Mouse (Mus musculus) forebrain, embryonic 11.5 days (tissue): ENCODE data around the gene Pmpca. TPM values are rescaled to one million over a fixed set of nuclear protein-coding genes. Genes with fewer than 3 reads are reported as not detected.

Experiments used
- ATAC-seq: fragments of 200-750 bp; cut with Nextera tagmentation; replicated peaks from 2 replicates; pipeline ENCODE4 v1.8.0; 2017; ENCODE audit warnings: moderate TSS enrichment; ENCODE audit not compliant: low FRiP score
- DNase-seq: peaks from one replicate; pipeline ENCODE4 v3.0.0-alpha.2; 2017; ENCODE audit warnings: low spot score
- H3K27ac ChIP-seq: fragments of 300-500 bp; sonication (generic); 2 replicates; pipeline ENCODE4 v1.5.1; 2014; ENCODE audit warnings: low read depth, low read length
- H3K27me3 ChIP-seq: fragments of 300-500 bp; sonication (generic); 2 replicates; pipeline ENCODE4 v1.6.1; 2014; ENCODE audit warnings: mild to moderate bottlenecking, low read length, mixed read lengths; ENCODE audit not compliant: control insufficient read depth, insufficient read depth
- H3K36me3 ChIP-seq: fragments of 300-500 bp; sonication (generic); 2 replicates; pipeline ENCODE4 v1.6.1; 2014; ENCODE audit warnings: mild to moderate bottlenecking, low read length, moderate library complexity, mixed read lengths; ENCODE audit not compliant: control insufficient read depth, insufficient read depth
- H3K4me1 ChIP-seq: fragments of 300-500 bp; sonication (generic); replicated peaks from 2 replicates; pipeline ENCODE4 v1.6.1; 2014; ENCODE audit warnings: low read length, mixed read lengths; ENCODE audit not compliant: control insufficient read depth, insufficient read depth
- H3K4me2 ChIP-seq: fragments of 300-500 bp; sonication (generic); 2 replicates; pipeline ENCODE4 v1.6.1; 2014; ENCODE audit warnings: low read depth, mild to moderate bottlenecking, low read length, moderate library complexity, mixed read lengths; ENCODE audit not compliant: severe bottlenecking
- H3K4me3 ChIP-seq: fragments of 300-500 bp; sonication (generic); 2 replicates; pipeline ENCODE4 v1.5.1; 2014; ENCODE audit warnings: low read depth, low read length
- H3K9ac ChIP-seq: fragments of 300-500 bp; sonication (generic); 2 replicates; pipeline ENCODE4 v1.6.1; 2014; ENCODE audit warnings: low read length
- H3K9me3 ChIP-seq: fragments of 300-500 bp; sonication (generic); 2 replicates; pipeline ENCODE4 v1.6.1; 2016; ENCODE audit warnings: low read length, mixed read lengths; ENCODE audit not compliant: control insufficient read depth
- WGBS: fragments of 180-500 bp; shearing (Covaris S2); extraction: QIAGEN DNeasy Blood & Tissue Kit; methylation state at CpG from one replicate; pipeline ENCODE4 v1.1.7; 2014; 5-methylcytosine and 5-hydroxymethylcytosine counted together
- polyA plus RNA-seq: library from polyadenylated mRNA; unstranded; fragments of >200 nt; fragmentation: Nextera tagmentation; extraction: Ambion mirVana; gene quantifications from 2 replicates; pipeline ENCODE4 v1.2.1, GENCODE M21; 2014

The Pmpca gene
- polyA plus RNA-seq, 1 experiment from 2014 or later, result 130 TPM

- Histone ChIP-seq H3K27ac (no peak overlapping the region), H3K4me1 (peaks cover 9% of the 10 kb centered on the region), H3K9me3 (no peaks in the 10 kb centered on the region), H3K9ac (no peak overlapping the region), H3K27me3 (no peaks in the 10 kb centered on the region), H3K4me3 (peak overlapping the region; percentile 82), H3K4me2 (peak overlapping the region; percentile 89), H3K36me3 (no peaks in the 10 kb centered on the region)
- WGBS, result 90% methylated on average over 11 of the region's 11 CpGs
- no peak for ATAC-seq
- DNase-seq, result no peak
These were observed 35.8 kb upstream of the Pmpca start for GRCm38 (mm10) chr2:26353066-26353980.

- H3K9ac ChIP-seq, result no peak overlapping the region
- no peaks in the 10 kb centered on the region for H3K27me3 ChIP-seq
- no peak overlapping the region for H3K4me3 ChIP-seq
- H3K4me1 ChIP-seq, result peaks cover 9% of the 10 kb centered on the region
- 92% methylated on average over 4 of the region's 4 CpGs for WGBS
- ATAC-seq (no peak), DNase-seq (no peak)
- H3K4me2 ChIP-seq, result no peak overlapping the region
- no peaks in the 10 kb centered on the region for H3K9me3 ChIP-seq
- no peak overlapping the region for H3K27ac ChIP-seq
- H3K36me3 ChIP-seq, result no peaks in the 10 kb centered on the region
These were observed 34.7 kb upstream of the Pmpca start for GRCm38 (mm10) chr2:26354401-26354800.

- H3K4me3 ChIP-seq, result no peak overlapping the region
- DNase-seq, result no peak
These were observed 32.9 kb upstream of the Pmpca start for GRCm38 (mm10) chr2:26356231-26356630.

GRCm38 (mm10) chr2:26356678-26357077 is 32.5 kb upstream of the Pmpca start:
- Histone ChIP-seq H3K27me3 (no peaks in the 10 kb centered on the region), H3K9me3 (no peaks in the 10 kb centered on the region), H3K36me3 (no peaks in the 10 kb centered on the region), H3K4me2 (no peak overlapping the region), H3K4me1 (no peaks in the 10 kb centered on the region), H3K9ac (no peak overlapping the region), H3K27ac (no peak overlapping the region), H3K4me3 (no peak overlapping the region)
- ATAC-seq (no peak), DNase-seq (no peak)
- WGBS, result 72% methylated on average over 7 of the region's 7 CpGs

More at GRCm38 (mm10) chr2:26356231-26356630, 32.9 kb upstream of the Pmpca start:
- Histone ChIP-seq H3K9me3 (no peaks in the 10 kb centered on the region), H3K4me1 (peaks cover under 1% of the 10 kb centered on the region; the same call in 1 of the 2 replicates), H3K4me2 (no peak overlapping the region), H3K27me3 (no peaks in the 10 kb centered on the region), H3K9ac (no peak overlapping the region), H3K36me3 (no peaks in the 10 kb centered on the region), H3K27ac (no peak overlapping the region)
- no peak for ATAC-seq
- 84% methylated on average over 4 of the region's 4 CpGs for WGBS

- Histone ChIP-seq H3K36me3 (no peaks in the 10 kb centered on the region), H3K4me3 (no peak overlapping the region), H3K9me3 (no peaks in the 10 kb centered on the region), H3K27ac (no peak overlapping the region), H3K4me1 (no peaks in the 10 kb centered on the region), H3K9ac (no peak overlapping the region), H3K27me3 (no peaks in the 10 kb centered on the region), H3K4me2 (no peak overlapping the region)
- no peak for DNase-seq
- ATAC-seq, result no peak
- WGBS, result 41% methylated on average over 15 of the region's 15 CpGs
These were observed 31.7 kb upstream of the Pmpca start for GRCm38 (mm10) chr2:26357484-26357883.

- no peaks in the 10 kb centered on the region for H3K36me3 ChIP-seq
- H3K9me3 ChIP-seq, result no peaks in the 10 kb centered on the region
- no peaks in the 10 kb centered on the region for H3K27me3 ChIP-seq
- no peaks in the 10 kb centered on the region for H3K4me1 ChIP-seq
- no peak overlapping the region for H3K9ac ChIP-seq
- ATAC-seq (no peak), DNase-seq (no peak)
- WGBS, result 87% methylated on average over 13 of the region's 13 CpGs
- no peak overlapping the region for H3K27ac ChIP-seq
- H3K4me2 ChIP-seq, result no peak overlapping the region
- H3K4me3 ChIP-seq, result no peak overlapping the region
These were observed 30.3 kb upstream of the Pmpca start for GRCm38 (mm10) chr2:26358667-26359320.

GRCm38 (mm10) chr2:26359983-26360382 is 29.2 kb upstream of the Pmpca start:
- H3K9ac ChIP-seq, result no peak overlapping the region
- no peaks in the 10 kb centered on the region for H3K27me3 ChIP-seq

GRCm38 (mm10) chr2:26360772-26361171 is 28.4 kb upstream of the Pmpca start, which contains the start of gene Card9:
Gene Card9 (minus strand): TSS chr2:26360918.
- Histone ChIP-seq H3K27ac (no peak within 1 kb of the TSS), H3K36me3 (no peaks in the 10 kb centered on the region; the same call in 1 of the 2 replicates), H3K4me2 (no peak within 1 kb of the TSS; the same call in 1 of the 2 replicates), H3K4me1 (no peaks in the 10 kb centered on the region), H3K4me3 (no peak within 1 kb of the TSS), H3K27me3 (no peaks in the 10 kb centered on the region), H3K9ac (no peak within 1 kb of the TSS), H3K9me3 (no peaks in the 10 kb centered on the region)
- DNase-seq (no peak), ATAC-seq (no peak)
- WGBS, result 53% methylated on average over 3 of the region's 3 CpGs

More at GRCm38 (mm10) chr2:26359983-26360382, 29.2 kb upstream of the Pmpca start:
- H3K4me2 ChIP-seq, result no peak overlapping the region
- ATAC-seq (no peak), DNase-seq (no peak)
- no peak overlapping the region for H3K4me3 ChIP-seq
- no peaks in the 10 kb centered on the region for H3K9me3 ChIP-seq
- no peaks in the 10 kb centered on the region; the same call in 1 of the 2 replicates for H3K36me3 ChIP-seq
- no peak overlapping the region for H3K27ac ChIP-seq
- 95% methylated on average over 6 of the region's 6 CpGs for WGBS
- H3K4me1 ChIP-seq, result no peaks in the 10 kb centered on the region
